Mouse (Mus musculus) kidney, embryonic 15.5 days (tissue): ENCODE measurements around the gene Dlec1. TPM values are rescaled to one million over a fixed set of nuclear protein-coding genes. Genes with fewer than 3 reads are reported as not detected.
A peak's percentile ranks its signal among the peaks of the same experiment; 100 is the strongest.

ENCODE experiments used
- ATAC-seq: fragments of 200-750 bp; cut with Nextera tagmentation; replicated peaks from 2 replicates; pipeline ENCODE4 v1.8.0; 2017; ENCODE audit warnings: moderate TSS enrichment; ENCODE audit not compliant: low FRiP score
- H3K27ac ChIP-seq: fragments of 300-500 bp; sonication (generic); 2 replicates; pipeline ENCODE4 v1.5.1; 2015; ENCODE audit warnings: mild to moderate bottlenecking, inconsistent platforms
- H3K27me3 ChIP-seq: fragments of 300-500 bp; sonication (generic); 2 replicates; pipeline ENCODE4 v1.6.1; 2015; ENCODE audit warnings: inconsistent platforms
- H3K36me3 ChIP-seq: fragments of 300-500 bp; sonication (generic); 2 replicates; pipeline ENCODE4 v1.6.1; 2015; ENCODE audit warnings: inconsistent platforms
- H3K4me1 ChIP-seq: fragments of 300-500 bp; sonication (generic); 2 replicates; pipeline ENCODE4 v1.6.1; 2015; ENCODE audit warnings: inconsistent platforms
- H3K4me2 ChIP-seq: fragments of 300-500 bp; sonication (generic); 2 replicates; pipeline ENCODE4 v1.6.1; 2015; ENCODE audit warnings: moderate library complexity, mild to moderate bottlenecking, inconsistent platforms
- H3K4me3 ChIP-seq: fragments of 300-500 bp; sonication (generic); replicated peaks from 2 replicates; pipeline ENCODE4 v1.5.1; 2015; ENCODE audit warnings: mild to moderate bottlenecking, inconsistent platforms
- H3K9ac ChIP-seq: fragments of 300-500 bp; sonication (generic); 2 replicates; pipeline ENCODE4 v1.6.1; 2015; ENCODE audit warnings: mild to moderate bottlenecking, inconsistent platforms
- H3K9me3 ChIP-seq: fragments of 300-500 bp; sonication (generic); replicated peaks from 2 replicates; pipeline ENCODE4 v1.6.1; 2016; ENCODE audit warnings: inconsistent platforms
- WGBS: fragments of 180-500 bp; shearing (Covaris S2); methylation state at CpG from one replicate; pipeline ENCODE4 v1.1.7; 2015; ENCODE audit warnings: mixed read lengths; 5-methylcytosine and 5-hydroxymethylcytosine counted together
- polyA plus RNA-seq: library from polyadenylated mRNA; unstranded; fragments of >200 nt; fragmentation: Nextera tagmentation; extraction: Ambion mirVana; gene quantifications from 2 replicates; pipeline ENCODE4 v1.2.1, GENCODE M21; 2015

Gene Dlec1
- polyA plus RNA-seq, 1 experiment from 2014 or later, result 6.2 TPM

DNA sequence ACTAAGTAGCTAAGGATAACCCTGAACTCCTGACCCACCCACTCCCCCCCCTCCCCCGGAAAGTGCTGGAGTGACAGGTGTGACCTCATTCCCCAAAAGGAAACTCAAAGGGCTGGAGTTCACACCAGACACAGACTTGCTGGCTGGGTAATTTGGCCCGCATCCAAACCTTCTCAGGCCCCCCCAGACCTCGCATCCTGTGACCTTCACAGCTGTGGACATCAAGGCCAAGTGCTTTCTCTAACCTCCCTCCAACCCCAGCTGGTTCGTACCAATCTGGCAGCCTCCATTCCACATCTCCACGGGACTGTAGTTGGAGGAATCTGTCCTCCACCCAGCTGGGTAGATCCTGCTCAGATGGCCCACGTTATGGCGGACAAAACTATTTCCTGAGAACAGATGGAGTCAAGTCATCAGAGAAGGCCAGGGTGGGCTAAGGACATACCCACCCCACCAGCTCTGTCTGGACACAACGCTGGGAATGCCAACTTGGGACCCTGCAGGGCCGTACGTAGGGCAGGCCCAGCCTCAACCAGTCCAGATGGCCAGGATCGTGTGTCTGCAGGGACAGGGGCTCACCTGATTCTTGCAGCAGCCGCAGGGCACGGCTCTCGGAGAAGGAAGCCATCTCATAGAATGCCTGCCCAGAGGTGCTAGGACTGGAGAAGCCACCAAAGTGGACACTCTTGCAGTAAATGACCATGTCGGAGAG is 28.9 kb upstream of the Dlec1 start:
- Histone ChIP-seq H3K36me3 (peaks cover 46% of the 10 kb centered on the region), H3K27ac (no peak overlapping the region), H3K9me3 (no peaks in the 10 kb centered on the region), H3K4me3 (no peak overlapping the region), H3K4me1 (peaks cover 12% of the 10 kb centered on the region; the same call in 1 of the 2 replicates), H3K9ac (no peak overlapping the region), H3K4me2 (no peak overlapping the region), H3K27me3 (no peaks in the 10 kb centered on the region)
- 67% methylated on average over 15 of the region's 15 CpGs for WGBS
- no peak for ATAC-seq

DNA sequence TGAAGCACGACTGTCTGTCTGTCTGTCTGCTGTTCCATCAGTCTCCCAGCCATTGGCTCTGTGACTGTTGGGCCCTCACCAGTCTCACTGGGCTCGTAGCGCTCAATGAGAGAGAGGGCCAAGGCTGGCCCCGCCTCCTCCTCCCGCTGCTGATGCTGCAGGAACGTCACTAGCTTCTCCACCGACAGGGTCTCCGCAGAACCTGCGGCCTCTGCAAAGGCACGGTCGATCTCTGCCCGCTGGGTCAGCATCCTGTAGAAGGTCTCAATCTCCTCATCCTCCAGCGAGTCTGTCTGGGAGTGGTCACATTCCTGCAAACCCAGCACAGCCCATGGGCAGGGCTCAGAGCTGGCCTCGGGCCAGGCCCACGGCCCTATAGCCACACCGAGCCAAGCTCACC is 26.6 kb upstream of the Dlec1 start:
- H3K4me2 ChIP-seq, result no peak overlapping the region
- ATAC-seq, result no peak
- 73% methylated on average over 16 of the region's 16 CpGs for WGBS
- H3K36me3 ChIP-seq, result peaks cover 60% of the 10 kb centered on the region
- H3K4me3 ChIP-seq, result no peak overlapping the region
- peaks cover 20% of the 10 kb centered on the region for H3K4me1 ChIP-seq
- H3K9ac ChIP-seq, result no peak overlapping the region
- H3K27ac ChIP-seq, result no peak overlapping the region
- no peaks in the 10 kb centered on the region for H3K27me3 ChIP-seq
- no peaks in the 10 kb centered on the region for H3K9me3 ChIP-seq

- Histone ChIP-seq H3K9me3 (no peaks in the 10 kb centered on the region), H3K4me3 (no peak overlapping the region), H3K4me1 (peaks cover 30% of the 10 kb centered on the region), H3K9ac (no peak overlapping the region), H3K4me2 (no peak overlapping the region), H3K27me3 (no peaks in the 10 kb centered on the region), H3K36me3 (peaks cover 28% of the 10 kb centered on the region), H3K27ac (no peak overlapping the region)
- ATAC-seq, result no peak
- 66% methylated on average over 5 of the region's 5 CpGs for WGBS
These were observed 22.1 kb upstream of the Dlec1 start for GRCm38 (mm10) chr9:119080040-119080675.

- WGBS, result 30% methylated on average over 8 of the region's 8 CpGs
- Histone ChIP-seq H3K9ac (no peak overlapping the region), H3K27ac (peak overlapping the region; percentile 67), H3K4me2 (no peak overlapping the region), H3K4me3 (no peak overlapping the region), H3K4me1 (peaks cover 37% of the 10 kb centered on the region), H3K36me3 (peaks cover 18% of the 10 kb centered on the region), H3K9me3 (no peaks in the 10 kb centered on the region), H3K27me3 (no peaks in the 10 kb centered on the region)
- ATAC-seq, result no peak; the same call in 1 of the 2 replicates
These were observed 20.2 kb upstream of the Dlec1 start for GRCm38 (mm10) chr9:119082039-119082438.

DNA sequence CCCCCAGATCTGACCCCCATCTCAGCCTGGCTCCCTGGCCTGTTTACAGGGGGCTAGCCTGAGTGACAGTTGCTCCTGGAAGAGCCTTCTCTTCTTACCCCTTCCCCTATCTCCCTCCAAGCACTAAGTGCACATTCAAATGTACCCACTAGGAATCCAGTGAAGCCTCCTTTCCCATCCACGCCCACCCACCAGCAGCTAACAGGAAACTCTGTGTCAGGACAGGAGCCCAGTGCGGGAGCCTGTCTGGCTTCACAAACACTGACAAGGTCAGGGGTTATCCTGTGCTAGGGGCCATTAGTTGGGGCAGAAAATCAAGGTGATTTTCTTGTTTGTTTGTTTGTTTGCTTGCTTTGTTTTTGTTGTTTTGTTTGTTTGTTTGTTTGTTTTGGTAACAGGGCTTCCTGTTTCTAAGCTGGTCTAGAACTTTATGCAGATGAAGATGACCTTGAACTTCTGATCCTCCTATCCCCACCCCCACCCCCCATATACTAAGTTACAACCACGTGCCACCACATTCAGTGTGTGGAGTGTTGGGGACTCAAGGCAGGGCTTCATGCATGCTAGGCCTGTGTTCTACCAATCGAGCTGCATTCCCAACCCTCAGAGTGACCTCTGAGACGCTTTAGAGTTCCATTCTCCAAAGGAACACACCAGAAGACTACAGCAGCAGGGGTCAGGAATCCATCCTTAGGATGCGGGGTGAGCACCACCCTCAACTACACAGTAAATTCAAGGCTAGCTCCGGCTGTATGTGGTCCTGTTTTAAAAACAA is 19.4 kb upstream of the Dlec1 start:
- Histone ChIP-seq H3K27me3 (no peaks in the 10 kb centered on the region), H3K36me3 (peaks cover 18% of the 10 kb centered on the region), H3K4me1 (peaks cover 45% of the 10 kb centered on the region), H3K4me3 (no peak overlapping the region), H3K9me3 (no peaks in the 10 kb centered on the region), H3K4me2 (no peak overlapping the region), H3K9ac (no peak overlapping the region), H3K27ac (peak overlapping the region; percentile 67; the same call in 1 of the 2 replicates)
- no peak for ATAC-seq
- 69% methylated on average over 7 of the region's 7 CpGs for WGBS

DNA sequence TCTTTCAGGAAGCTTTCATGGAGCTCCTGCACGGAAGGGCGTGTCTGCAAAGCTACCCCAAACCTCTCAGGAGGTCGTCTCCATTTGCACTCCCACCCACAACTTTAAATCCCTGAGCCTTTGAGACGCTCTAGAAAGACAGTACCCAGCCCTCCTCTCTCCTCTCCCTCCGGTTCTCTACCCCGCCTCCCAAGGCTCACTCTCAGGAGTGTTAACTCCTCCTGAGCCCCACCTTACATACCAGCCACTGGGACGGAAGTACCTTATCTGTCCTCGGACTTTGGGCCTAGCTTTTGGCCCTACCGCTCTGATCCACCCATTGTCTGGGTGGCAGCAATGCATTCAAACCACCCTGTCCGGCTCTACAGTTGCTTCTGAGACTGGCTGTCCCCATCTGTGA is 18.3 kb upstream of the Dlec1 start:
- WGBS, result 82% methylated on average over 10 of the region's 10 CpGs
- no peak for ATAC-seq

DNA sequence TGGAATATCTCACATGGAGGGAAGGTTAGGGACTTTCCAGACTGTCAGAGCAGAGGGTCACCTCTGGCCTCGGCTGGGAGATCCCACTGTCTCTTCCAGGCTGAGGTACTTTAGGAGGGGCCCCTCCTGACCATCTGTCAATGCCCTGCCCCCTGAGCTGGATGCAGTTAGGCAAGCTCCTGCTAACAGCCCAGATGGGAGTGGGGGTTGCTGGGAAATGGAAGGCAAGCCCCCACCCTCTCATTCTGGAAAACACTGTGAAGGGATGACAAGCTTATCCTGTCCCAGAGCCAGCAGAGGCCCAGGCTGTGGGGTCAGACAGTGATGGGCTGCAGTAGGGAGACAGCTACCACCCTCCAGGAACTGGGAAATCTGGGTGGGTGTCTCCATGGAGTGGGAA is 15.8 kb upstream of the Dlec1 start:
- no peak overlapping the region for H3K9ac ChIP-seq
- WGBS, result 17% methylated on average over 1 of the region's 1 CpGs
- H3K4me3 ChIP-seq, result no peak overlapping the region
- 0 out of 2 replicates have a peak, but pooled peaks cover 1% of the 10 kb centered on the region for H3K27me3 ChIP-seq
- H3K9me3 ChIP-seq, result no peaks in the 10 kb centered on the region
- H3K4me1 ChIP-seq, result peaks cover 50% of the 10 kb centered on the region
- ATAC-seq, result no peak
- H3K4me2 ChIP-seq, result no peak overlapping the region
- no peak overlapping the region for H3K27ac ChIP-seq
- no peaks in the 10 kb centered on the region for H3K36me3 ChIP-seq

More for the DNA sequence above, 18.3 kb upstream of the Dlec1 start:
- Histone ChIP-seq H3K9ac (no peak overlapping the region), H3K4me1 (peaks cover 52% of the 10 kb centered on the region), H3K9me3 (no peaks in the 10 kb centered on the region), H3K4me3 (no peak overlapping the region), H3K27ac (no peak overlapping the region), H3K4me2 (no peak overlapping the region), H3K27me3 (no peaks in the 10 kb centered on the region), H3K36me3 (peaks cover 10% of the 10 kb centered on the region; the same call in 1 of the 2 replicates)

GRCm38 (mm10) chr9:119087309-119087708 is 15.0 kb upstream of the Dlec1 start:
- Histone ChIP-seq H3K9ac (no peak overlapping the region), H3K4me1 (peaks cover 52% of the 10 kb centered on the region), H3K4me3 (peak overlapping the region; percentile 49; the same call in 1 of the 2 replicates), H3K9me3 (no peaks in the 10 kb centered on the region), H3K27me3 (peaks cover 10% of the 10 kb centered on the region; the same call in 1 of the 2 replicates), H3K36me3 (no peaks in the 10 kb centered on the region), H3K27ac (peak overlapping the region; percentile 90; the same call in 1 of the 2 replicates), H3K4me2 (peak overlapping the region; percentile 65)
- WGBS, result 82% methylated on average over 5 of the region's 5 CpGs
- ATAC-seq, result no peak

GRCm38 (mm10) chr9:119088148-119088801 is 14.0 kb upstream of the Dlec1 start:
- Histone ChIP-seq H3K4me2 (peak overlapping the region; percentile 65), H3K9ac (peak overlapping the region; percentile 40)
- WGBS, result under 1% methylated on average over 24 of the region's 24 CpGs

DNA sequence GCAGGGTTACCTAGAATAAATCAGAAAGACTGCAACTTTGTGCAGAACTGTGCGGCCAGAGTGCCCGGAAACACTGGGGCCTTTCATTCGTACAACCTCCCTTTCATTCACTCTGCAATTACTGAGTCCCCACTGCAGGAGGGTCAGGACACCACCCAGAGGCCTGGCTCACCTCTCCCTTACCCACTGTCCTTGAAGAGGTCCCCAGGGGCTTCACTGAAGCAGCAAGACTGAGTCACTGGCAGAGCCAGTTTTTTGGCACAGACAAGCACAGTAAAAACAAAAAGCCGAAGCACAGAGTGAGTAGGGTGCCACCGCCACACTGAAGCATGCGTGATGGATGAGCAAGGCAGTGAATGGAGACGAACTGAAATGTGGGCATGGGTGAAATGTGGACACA is 12.8 kb upstream of the Dlec1 start:
- no peaks in the 10 kb centered on the region for H3K9me3 ChIP-seq
- peaks cover 62% of the 10 kb centered on the region for H3K4me1 ChIP-seq
- H3K9ac ChIP-seq, result no peak overlapping the region
- H3K27ac ChIP-seq, result no peak overlapping the region
- WGBS, result 58% methylated on average over 7 of the region's 7 CpGs
- no peak for ATAC-seq
- H3K36me3 ChIP-seq, result no peaks in the 10 kb centered on the region
- no peak overlapping the region for H3K4me3 ChIP-seq
- H3K4me2 ChIP-seq, result no peak overlapping the region
- peaks cover 17% of the 10 kb centered on the region; the same call in 1 of the 2 replicates for H3K27me3 ChIP-seq

More at GRCm38 (mm10) chr9:119088148-119088801, 14.0 kb upstream of the Dlec1 start:
- peaks cover 12% of the 10 kb centered on the region; the same call in 1 of the 2 replicates for H3K27me3 ChIP-seq
- H3K27ac ChIP-seq, result peak overlapping the region; percentile 90
- H3K9me3 ChIP-seq, result no peaks in the 10 kb centered on the region
- ATAC-seq, result peak; percentile 91
- peak overlapping the region; percentile 49 for H3K4me3 ChIP-seq
- H3K4me1 ChIP-seq, result peaks cover 53% of the 10 kb centered on the region
- no peaks in the 10 kb centered on the region for H3K36me3 ChIP-seq

DNA sequence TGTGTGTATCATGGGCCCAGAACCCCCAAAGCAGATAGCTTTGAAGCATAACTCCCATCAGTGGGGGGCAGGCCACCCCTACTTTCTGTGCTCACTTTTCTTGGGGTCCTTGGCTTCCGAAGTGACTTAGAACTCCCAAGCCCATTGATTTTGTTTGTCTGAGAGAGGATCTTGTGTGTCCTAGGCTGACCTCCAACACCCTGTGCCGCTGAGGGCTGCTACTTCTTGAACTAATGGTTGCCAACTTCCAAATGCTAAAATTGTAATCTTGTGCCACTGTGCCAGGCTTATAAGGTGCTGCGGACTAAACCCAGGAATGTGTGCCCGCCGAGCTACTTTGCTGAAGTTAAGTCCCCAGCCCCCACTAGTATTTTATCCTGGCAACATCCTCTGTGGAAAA is 11.8 kb upstream of the Dlec1 start:
- H3K4me2 ChIP-seq, result no peak overlapping the region
- peaks cover 17% of the 10 kb centered on the region; the same call in 1 of the 2 replicates for H3K27me3 ChIP-seq
- WGBS, result 91% methylated on average over 5 of the region's 5 CpGs
- no peak overlapping the region for H3K27ac ChIP-seq
- ATAC-seq, result no peak
- H3K4me3 ChIP-seq, result no peak overlapping the region
- no peaks in the 10 kb centered on the region for H3K36me3 ChIP-seq
- H3K9me3 ChIP-seq, result no peaks in the 10 kb centered on the region
- H3K9ac ChIP-seq, result no peak overlapping the region
- peaks cover 57% of the 10 kb centered on the region for H3K4me1 ChIP-seq
